Mouse (Mus musculus): ENCODE data around the gene Prkce.

Prkce gene

DNA sequence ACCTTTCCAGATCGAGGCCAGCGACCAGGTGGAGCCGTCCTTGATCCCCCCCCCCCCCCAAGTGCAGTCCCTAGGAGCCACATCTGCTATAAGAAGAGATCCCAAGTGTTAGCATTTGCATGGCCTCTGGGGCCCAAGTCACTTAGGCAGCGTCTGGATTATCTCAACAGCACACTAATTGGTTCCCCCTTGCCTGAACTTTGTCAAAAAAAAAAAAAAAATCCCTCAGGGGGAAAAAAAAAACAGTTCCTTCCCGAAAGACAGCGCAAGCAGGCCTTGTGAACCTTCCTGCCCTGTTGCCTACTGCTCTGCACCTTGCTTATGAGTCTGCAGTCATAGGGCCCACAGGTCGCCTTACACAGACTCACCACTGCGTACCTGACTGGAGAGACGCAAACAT, 7.9 kb downstream of the Prkce start:
- no peak for DNase-seq (ENCODE audit: low spot score in 2 of 2)

DNA sequence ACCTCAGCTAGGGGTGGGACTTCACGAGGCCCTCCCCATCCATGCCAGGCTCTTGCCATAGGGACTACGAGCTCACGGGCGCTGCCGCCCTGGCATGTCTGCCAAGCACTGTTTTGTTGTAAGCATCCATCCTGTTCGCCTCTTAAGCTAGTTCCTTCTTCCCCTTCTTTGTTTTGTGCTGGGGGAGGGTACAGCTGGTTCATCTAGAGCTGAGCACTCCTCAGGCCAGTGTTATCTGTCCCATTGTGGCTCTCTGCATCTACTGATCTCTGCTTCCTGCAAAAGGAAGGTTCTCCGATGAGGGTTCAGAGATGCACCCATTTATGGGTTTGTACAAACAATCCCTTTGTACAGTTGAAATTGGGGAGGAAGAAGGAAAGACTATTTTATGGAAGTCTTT, 9.1 kb downstream of the Prkce start:
- DNase-seq (ENCODE audit: low spot score in 2 of 2) = no peak

DNA sequence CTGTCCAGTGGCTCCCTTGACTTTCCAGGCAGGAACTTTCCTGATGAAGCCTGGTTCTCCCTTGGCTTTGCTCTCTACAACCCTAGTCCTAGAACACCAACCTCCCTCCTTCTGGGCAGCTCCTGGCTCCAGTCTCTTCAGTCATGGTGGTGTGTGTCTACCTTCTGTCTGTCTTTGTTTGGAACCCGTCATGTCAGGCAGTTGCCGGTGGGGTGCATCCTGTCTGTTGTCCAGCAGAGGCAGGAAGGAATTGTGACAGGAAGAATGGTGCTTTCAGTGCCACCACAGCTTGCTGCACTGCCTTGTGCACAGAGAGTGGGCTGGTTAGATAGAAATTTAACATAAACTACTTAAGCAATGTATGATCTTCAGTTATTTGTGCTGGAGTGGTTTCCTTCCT, 16.2 kb downstream of the Prkce start:
- DNase-seq (ENCODE audit: low spot score in 2 of 2) = no peak

DNA sequence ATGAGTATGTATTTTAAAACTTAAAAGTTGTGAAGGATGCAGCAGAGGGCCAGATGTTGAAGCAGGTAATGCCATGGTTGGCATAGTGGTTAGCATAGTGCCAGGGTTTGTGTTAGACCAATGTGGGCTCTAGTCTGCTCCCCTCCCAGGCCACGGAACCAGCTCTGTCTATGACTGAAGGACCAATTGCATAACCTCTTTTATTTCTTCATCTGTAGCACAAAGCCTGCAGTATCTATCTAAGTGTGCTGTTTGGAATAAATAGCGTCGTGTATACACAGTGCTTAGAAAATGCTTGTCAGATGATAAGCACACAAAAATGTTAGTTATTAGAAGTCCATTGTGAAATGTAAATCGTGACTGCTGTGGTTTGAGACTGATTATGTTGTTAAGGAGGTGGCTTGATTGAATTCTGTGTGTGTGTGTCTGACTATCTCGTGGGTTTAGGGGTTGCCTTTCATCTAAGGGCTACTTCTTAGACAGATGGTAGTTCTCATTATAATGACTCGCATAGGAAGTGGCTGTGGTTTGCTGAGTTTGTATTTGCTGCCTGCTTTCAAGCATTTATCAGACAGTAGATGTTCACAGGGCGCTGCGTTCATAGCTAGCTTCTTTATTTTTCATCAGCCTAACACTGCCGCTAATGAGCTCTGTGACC, 17.1 kb downstream of the Prkce start:
- no peak for DNase-seq (ENCODE audit: low spot score in 2 of 2)

DNA sequence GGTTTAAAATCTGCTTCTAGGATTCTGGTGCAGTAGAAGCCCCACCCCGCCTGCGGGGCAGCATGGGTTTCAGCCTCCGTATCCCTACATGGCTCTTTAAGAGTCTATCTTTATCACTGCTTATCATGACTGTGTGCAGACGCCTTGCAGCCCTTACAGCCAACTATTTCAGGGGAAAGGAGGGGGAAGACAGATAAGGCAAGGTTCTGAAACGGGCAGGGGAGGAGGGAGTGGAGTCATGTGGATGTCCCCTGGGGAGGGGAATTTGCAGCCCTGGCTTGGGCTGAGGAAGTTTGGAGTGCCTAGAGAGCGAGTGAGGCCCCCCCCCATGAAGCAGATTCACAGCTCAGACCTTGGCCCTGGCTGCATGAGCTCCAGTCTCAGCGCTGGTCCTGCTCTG, 18.0 kb downstream of the Prkce start:
- DNase-seq (ENCODE audit: low spot score in 2 of 2) = peak; percentile 79

DNA sequence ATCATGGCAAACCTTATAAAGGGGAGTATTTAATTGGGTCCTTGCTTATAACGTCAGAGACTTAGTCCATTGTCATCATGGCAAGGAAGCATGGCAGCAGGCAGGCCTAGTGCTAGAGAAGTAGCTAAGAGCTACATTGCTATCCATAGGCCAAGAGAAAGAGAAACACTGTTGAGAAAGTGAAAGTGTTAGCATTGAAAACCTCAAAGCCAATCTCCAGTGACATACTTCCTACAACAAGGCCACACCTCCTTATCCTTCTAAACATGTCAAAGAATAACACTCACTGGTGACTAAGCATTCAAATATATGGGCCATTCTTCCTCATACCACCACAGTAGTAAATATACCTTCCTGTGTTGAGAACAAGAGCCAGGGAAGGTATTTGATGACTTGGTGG, 20.2 kb downstream of the Prkce start:
- no peak for DNase-seq (ENCODE audit: low spot score in 2 of 2)

DNA sequence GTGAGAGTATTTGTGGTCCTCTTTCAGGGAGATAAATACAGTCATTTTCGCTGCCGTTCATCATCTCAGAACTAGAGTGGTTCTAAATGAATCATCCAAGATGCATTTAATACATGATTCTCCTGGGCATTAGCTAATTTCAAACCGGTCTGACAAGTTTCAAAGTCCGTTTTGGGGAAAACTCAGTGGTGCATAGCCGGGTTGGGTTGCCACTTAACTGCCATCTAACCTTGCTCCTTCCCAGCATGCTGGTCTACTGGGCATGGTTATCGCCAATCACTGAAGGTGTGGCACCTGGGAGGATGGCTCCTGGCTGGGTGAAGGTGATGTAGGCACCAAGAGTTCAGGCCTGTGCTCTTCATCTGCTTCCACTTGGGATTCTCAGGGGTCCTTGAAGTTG, 26.4 kb downstream of the Prkce start:
- DNase-seq (ENCODE audit: low spot score in 2 of 2) = no peak

DNA sequence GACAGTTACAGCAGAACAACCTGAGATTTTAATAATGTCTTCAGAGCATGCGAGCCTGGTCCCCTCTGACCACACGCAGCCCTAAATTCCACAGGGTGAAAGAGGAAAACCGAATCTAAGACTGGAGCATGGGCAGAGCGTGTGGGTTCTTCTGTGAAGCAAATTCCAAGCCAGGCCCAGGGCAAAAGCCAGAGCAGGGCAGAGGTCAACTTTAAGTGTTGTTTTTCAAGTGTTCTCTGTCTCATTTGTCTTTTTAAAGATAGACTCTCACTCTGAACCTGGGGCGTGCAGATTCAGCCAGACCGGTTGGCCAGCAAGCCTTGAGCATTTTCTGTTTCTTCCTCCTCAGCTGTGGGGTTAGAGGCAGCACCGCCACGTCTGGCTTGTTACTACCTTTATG, 27.3 kb downstream of the Prkce start:
- no peak for DNase-seq (ENCODE audit: low spot score in 2 of 2)

DNA sequence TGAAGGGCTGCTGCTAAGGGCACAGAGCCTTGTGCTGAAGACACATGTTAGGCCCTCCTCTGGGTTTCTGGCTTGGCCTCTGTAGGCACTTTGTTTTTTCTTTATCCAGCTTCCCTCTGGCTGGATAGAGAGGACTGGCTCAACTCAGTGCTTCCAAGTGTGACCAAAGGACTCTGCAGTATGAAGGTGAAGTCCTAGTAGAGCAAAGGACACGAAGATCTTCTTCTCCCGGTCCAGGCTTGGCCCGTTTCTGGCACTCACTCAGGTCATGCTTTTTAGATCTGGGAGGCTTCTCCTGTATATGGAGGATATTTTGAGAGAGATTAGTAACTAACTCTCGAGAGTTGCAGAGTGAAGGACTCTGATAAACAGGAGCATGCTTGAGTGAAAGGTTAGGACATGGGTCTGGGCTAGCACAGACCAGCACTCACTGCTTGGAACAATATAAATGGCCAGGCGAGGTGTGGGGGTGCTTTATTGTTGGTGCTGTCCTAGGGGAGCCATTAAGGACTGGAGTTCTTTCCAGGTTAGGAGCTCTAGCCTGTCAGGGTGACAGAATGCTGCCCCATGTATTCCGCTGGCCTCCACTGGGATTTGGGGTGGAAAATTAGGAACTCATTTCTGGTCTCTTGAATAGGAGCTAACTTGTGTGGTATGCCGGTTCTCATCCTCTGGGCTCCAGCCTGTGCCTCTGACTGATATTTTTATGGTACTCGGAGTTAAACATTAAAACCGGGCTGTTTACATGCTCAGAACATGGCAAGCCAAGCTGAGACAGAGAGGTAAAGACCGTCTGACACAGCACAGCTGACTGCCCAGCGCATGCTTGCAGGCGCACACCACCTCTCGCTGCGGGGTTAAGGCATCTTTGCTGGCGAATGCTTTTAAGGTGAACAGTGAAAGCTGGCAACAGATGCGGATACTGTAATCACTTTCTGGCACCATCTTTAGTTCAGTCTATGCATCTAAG, 31.2 kb downstream of the Prkce start:
- peak in 1 of 2 experiments; percentile 15 for DNase-seq (ENCODE audit: low spot score in 2 of 2)

DNA sequence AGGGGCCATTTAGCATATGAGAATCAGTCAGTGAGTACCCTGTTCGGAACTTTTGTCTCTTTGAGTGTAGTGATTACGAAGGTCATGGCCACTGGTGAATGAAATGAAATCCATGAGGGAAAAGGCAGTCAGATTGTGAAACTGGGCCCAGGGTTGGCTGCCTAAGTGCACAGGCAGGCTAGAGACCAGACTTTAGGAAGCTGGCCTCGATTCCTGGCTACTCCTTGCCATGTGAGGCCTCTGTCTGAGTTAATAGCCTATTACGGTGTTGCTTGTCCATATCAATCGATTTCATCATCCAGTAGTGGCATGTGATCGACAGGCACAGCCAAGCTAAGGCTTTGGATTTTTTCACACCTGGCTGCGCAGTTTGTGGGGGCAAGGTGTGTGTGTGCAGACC, 34.4 kb downstream of the Prkce start:
- DNase-seq (ENCODE audit: low spot score in 2 of 2) = no peak

DNA sequence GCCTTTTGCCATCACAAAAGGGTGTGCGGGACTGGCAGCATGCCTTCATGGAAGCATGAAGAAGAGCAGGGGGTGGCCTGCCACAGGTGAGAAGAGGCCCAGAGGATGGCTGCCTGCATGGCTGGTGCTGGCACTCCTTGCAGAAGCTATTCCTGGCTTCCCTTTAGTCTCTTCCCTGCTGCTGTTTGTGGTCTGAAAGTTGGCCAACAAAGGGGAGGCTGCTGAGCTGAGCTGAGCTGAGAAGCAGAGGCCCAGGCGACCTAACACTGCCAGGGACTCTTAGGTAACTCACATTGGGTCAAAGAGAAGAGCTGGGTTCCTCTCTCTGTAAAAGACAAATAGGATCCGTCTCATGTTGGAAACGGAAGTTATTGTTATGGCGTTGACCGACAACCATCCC, 35.4 kb downstream of the Prkce start:
- peak; percentile 56 to 57 for DNase-seq (ENCODE audit: low spot score in 2 of 2)

DNA sequence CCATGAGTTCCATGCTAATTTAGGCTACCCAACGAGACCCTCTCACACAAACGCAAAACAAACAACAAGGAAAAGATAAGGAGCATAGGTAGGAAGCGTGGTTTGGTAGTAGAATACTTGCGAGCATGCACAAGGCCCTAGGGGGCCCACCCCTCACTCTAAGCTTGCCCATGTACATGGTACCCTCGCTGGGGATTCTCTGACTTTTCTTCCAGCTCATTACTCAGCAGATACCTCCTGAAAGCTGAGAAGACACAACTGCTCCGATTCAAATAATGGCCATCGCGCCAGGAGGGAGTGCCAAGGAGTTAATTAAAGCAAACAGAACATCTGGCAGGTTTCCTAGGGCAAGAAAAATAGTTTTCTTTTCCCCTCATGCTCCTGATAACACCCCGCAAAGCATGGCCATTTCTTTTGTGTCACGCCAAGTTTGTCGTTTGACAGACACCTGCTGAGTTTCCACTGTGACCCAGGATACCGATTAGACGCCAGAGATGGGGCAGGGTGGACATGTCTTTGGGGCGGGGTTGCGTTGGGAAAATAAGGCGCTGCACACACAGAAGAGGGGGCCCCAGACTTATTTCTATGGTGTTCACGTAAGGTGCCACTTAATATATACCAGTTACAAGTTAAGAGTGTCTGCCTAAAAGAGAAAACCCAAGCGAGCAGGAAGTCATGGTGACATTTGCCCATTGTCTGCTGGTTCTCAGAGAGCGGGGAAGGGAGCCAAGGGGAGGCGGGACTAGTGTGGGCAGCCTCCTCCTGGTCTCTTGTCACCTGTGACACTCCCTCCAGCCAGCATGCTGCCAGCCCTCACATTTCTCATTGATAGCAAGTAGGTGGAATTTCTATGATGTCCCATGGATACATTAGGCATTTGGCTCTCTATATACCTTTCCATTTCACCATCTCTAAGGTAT, 36.2 kb downstream of the Prkce start:
- peak; percentile 29 to 54 for DNase-seq (ENCODE audit: low spot score in 2 of 2)

DNA sequence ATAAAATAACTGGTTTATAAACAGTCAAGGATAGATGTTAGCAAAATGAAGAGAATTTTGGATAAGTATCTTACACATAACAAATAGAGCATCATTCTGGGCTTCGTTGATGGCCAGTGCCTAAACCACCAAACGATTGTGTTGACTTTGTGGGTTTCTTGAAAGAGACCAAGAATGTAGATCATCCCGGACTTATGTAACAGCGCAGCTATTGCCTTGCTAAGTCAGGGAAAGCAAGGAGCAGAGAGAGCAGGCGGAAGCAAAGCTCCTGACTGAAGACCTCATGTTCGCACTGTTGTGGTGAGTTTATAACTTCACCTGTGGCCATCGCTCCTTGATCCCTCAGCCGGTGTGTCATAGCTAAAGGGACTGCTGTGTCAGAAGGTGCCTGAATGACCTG, 38.7 kb downstream of the Prkce start:
- no peak for DNase-seq (ENCODE audit: low spot score in 2 of 2)

DNA sequence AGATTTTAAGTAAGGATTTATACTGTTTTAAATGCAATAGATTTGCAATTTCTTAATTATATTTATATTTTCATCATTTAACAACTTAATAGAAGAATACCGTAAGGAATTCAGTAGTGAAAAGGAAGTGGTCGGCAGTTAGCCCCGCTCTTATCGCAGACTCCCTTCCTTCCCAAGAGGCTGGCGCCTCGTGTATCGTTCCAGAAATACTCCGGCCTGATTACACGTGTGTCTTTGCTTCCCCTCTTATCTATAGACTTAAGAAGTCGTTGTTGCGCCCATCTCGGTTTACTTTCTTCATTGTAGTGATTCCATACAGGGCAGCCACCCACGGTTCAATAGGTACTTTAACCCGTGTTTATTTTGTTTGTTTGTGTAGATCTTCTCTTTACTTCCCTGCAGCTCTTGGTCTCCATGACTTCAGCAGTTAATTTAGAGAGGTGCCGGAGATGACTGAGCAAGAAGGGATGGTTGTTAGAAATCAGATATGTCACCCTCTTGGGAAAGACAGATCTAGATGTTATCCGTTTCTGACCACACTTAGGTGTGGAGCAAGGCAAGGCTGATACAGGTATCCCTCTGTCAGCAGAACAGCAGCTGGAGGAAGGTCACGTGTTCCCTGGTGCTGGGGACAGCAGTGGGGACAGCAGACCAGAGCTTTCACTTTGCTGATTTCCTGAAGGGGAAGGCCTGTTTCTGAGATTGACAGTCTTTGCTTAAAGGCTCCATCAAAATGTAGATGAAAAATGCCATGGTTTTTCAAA, 40.7 kb downstream of the Prkce start:
- DNase-seq (ENCODE audit: low spot score in 2 of 2) = no peak

DNA sequence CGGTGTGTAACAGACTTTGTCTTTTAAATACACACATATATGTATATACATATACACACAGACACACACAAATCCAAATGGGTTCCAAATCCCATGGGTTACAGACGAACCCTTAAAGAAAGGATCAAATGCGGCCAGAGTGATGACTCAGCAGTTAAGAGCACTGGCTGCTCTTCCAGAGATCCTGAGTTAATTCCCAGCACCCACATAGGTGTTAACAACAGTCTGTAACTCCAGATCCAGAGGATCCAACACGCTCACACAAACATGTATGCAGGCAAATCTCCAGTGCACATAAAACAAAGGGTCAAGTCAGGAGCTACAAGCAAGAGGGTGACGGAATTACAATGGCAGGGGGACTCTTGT, 41.2 kb downstream of the Prkce start:
- DNase-seq (ENCODE audit: low spot score in 2 of 2) = no peak

DNA sequence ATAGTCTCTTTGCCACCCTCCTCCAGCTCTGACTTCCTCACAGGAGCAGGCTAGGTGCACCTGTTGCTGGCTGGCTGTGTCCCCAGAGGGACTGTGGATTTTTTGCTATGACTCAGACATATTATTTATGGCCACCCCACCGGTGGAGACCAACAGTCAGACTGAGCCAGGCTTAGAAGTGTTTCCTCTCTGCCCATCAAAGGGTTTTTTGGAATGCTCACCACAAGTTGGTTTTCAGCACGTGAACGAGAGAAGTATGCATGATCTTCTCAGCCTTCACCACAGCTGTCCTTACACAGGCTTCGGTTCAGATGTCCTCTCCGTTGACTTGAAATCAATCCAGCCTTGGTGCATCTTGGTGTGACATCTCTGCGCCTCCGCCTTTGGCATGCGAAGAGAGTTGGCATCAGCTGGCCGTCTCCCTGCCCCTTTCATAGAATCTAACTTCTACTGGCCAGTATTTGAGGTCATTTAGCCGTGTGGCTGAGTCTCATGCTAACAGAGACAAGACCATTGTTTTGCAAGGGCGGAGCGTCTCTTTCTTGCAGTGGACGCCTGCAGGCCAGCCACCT, 42.2 kb downstream of the Prkce start:
- no peak for DNase-seq (ENCODE audit: low spot score in 2 of 2)

DNA sequence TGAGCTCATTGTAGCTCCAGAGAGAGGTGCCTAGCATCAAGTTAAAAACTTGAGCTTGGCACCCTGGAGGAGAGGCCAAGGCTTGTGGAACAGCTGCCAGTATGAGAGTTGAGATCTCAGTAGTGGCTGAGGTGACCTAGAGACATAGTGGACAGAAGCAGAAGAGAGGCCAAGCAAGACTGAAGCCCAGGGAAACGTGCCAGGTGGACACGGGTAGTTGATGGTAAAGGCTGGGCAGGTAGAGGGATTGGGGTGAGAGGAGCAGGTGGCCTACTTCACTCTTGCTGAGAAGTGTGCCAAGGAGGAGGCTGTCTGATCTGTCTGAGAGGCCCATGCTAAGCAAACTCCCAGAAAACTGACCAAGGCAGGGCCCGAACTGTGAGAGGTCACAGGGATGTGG, 44.6 kb downstream of the Prkce start:
- DNase-seq (ENCODE audit: low spot score in 2 of 2) = no peak

DNA sequence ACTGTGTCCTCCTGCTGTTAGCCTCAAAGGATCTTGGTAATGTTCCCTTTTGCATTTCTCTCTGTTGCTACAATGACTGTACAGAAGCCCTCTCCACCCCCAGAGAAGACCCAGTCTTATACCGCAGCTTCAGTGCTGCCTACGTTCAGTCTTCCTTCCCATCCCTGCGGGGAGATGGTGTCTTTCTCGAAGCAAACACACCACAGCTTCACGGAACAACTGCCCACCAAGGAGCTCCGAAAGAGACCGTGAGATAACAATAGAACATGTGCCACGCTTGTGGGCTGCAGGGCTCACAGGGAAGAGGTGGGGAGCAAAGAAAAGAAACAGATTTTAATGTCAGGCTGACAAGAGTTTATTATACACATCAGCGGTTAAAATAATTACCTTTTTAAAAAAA, 46.7 kb downstream of the Prkce start:
- DNase-seq (ENCODE audit: low spot score in 2 of 2) = no peak

DNA sequence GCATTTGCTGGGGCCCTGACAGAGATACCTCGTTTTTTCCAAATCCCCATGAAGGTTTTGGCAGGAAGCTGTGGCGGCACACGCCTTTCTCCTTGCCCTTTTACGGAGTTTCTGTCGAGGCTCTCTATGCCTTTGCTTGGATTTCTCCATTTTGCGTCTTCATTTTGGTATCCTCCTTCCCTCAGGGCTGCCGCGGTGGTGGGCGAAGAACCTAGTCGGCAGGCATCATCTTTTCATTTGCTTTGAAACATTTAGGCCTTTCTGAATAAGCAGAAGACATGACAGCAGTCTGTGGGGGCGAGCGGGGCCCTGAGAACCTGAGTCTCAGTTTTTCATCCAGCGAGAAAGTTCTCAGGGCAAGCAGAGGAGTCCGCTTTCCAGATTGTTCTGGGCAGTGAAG, 47.2 kb downstream of the Prkce start:
- no peak for DNase-seq (ENCODE audit: low spot score in 2 of 2)

DNA sequence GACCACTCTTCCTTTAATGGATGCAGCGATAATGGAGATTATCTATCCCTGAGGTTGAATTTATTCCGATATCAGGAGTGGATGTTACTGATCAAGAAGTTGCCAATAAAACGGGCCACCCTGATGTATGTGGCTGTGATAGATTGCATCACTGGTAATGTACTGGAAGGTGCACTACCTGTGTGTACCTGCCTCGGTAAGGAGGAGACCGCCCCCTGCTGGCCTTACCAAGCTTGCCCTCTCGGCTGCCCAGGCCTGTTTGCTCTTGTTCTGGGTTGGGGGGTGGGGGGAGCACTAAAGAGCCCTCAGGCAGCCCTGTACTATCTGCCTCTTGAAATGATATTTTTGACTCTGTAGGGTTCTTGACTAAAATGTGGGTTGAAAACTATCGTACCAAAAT, 48.2 kb downstream of the Prkce start:
- no peak for DNase-seq (ENCODE audit: low spot score in 2 of 2)

DNA sequence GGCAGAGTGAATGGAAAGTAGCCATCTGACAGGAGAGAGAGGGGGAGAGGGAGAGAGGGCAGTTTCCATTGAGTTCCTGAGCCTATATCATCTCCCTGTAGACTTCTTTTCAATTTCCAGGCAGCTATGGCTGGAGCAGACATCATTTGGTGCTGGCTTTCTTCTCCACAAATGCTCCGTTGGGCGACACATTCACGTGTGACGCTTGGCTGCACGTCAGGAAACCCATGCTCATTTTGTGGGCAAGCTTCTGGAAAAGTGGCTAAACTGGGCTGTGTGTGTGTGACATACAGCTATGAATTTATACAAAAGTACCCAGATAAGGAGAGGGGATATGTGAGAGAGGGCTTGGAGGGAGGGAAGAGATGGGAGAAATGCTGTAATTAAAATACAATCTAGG, 49.9 kb downstream of the Prkce start:
- no peak for DNase-seq (ENCODE audit: low spot score in 2 of 2)
